Mouse (Mus musculus): ENCODE results near the gene 9330159F19Rik. TPM values are rescaled to one million over a fixed set of nuclear protein-coding genes. Genes with fewer than 3 reads are reported as not detected.

9330159F19Rik gene
- total RNA-seq (2021) (under 1 TPM; 0.11 to 0.31 TPM), polyA plus RNA-seq (2012; rRNA removed) (0.12 and 0.37 TPM in 2 replicates)
- long read RNA-seq, result 0 reads

DNA sequence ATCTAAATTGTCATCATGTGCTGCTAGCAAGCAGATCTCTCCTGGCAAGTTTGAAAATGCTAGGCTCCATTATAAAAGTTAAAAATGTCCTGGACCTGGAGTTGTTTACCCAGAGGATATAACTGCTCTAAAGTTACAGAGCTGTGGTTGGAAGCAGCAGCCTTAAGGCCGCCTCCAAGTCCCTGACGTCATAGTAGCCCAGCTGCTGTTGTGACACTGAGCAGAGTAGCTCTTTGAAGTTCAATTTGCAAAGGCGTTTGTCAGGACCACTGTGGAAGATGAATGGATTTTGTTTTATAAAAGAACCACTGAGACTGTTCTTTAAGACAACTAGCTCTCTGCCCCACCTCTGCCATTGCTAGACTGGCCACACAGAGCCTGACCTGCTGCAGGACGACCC, at the start of gene 9330159F19Rik:
9330159F19Rik (plus strand) TSS at position 154 of the 400 bp plus-strand sequence.
- Histone ChIP-seq H3K27ac (no peak within 1 kb of the TSS), H3K9ac (ENCODE audit: low read depth, low read length) (no peak within 1 kb of the TSS), H3K36me3 (ENCODE audit: control insufficient read depth, insufficient read depth, low read length) (no peaks in the 10 kb centered on the region), H3K79me2 (replicated peaks; ENCODE audit: control insufficient read depth, insufficient read depth, low read length) (no peaks in the 10 kb centered on the region), H3K4me1 (ENCODE audit: control insufficient read depth, insufficient read depth, low read length) (no peaks in the 10 kb centered on the region; the same call in 1 of the 2 replicates), H3K4me3 (no peak within 1 kb of the TSS), H3K27me3 (ENCODE audit: control insufficient read depth, insufficient read depth, low read length) (no peaks in the 10 kb centered on the region)
- 15% methylated on average over 4 of the region's 4 CpGs for WGBS
- DNase-seq, result peak in 1 of 2 experiments; percentile 36
- intact Hi-C loops (cut with DNase I), result no loop called here
- TF ChIP-seq EP300 (IDR thresholded peaks at IDR 0.05; ENCODE audit: insufficient read depth, low read depth, low read length) (no peak), POLR2A (IDR thresholded peaks at IDR 0.05; ENCODE audit: insufficient read depth, low read depth, low read length) (peak; percentile 33; the same call in 1 of the 2 replicates), CTCF (IDR thresholded peaks at IDR 0.05) (no peak)

DNA sequence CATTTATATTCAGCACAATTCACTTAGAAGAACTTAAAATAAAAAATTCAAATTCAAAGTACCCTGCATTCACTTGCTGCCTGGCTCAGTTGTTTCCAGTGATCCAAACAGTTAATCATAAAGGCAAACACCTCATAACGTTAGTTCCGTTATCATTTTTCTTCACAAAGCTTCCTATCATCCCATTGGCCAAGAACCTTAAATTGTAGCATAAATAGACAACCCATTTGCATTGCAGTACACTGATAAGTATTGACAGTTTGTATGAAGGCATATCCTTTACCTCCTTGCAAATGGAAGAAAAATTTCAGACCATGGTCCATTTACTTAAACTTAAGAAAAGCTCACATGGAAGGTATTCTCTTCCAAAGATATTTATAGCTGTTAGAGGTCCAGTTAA, 49.7 kb upstream of the 9330159F19Rik start:
- H3K36me3 ChIP-seq (ENCODE audit: control insufficient read depth, insufficient read depth, low read length), result no peaks in the 10 kb centered on the region
- WGBS, result 63% methylated on average over 2 of the region's 2 CpGs
- TF ChIP-seq EP300 (IDR thresholded peaks at IDR 0.05; ENCODE audit: insufficient read depth, low read depth, low read length) (no peak), POLR2A (IDR thresholded peaks at IDR 0.05; ENCODE audit: insufficient read depth, low read depth, low read length) (no peak), CTCF (IDR thresholded peaks at IDR 0.05) (no peak)
- no peaks in the 10 kb centered on the region for H3K27me3 ChIP-seq (ENCODE audit: control insufficient read depth, insufficient read depth, low read length)
- intact Hi-C loops (cut with DNase I), result no loop called here
- H3K27ac ChIP-seq, result no peak overlapping the region
- H3K79me2 ChIP-seq (replicated peaks; ENCODE audit: control insufficient read depth, insufficient read depth, low read length), result no peaks in the 10 kb centered on the region
- no peak overlapping the region for H3K4me3 ChIP-seq
- DNase-seq, result no peak
- no peak overlapping the region for H3K9ac ChIP-seq (ENCODE audit: low read depth, low read length)
- no peaks in the 10 kb centered on the region for H3K4me1 ChIP-seq (ENCODE audit: control insufficient read depth, insufficient read depth, low read length)

DNA sequence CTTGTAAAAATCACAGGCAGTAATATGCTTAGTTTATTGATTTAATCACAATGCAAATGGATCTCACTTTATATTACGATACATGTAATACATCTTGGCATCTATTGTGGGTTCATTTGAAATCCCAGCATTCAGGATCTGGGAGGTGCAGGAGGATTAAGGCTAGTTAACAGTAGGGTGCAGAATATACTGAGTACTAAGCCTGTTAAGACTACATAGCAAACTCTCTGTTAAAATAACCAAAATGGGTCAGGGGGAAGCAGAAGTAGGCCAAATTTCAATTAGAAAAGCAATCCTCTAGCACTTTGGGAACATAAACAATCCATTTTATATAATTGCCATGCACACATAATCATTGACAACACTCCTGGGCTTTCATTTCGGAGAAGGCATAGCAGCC, 37.6 kb upstream of the 9330159F19Rik start:
- Histone ChIP-seq H3K9ac (ENCODE audit: low read depth, low read length) (no peak overlapping the region), H3K27me3 (ENCODE audit: control insufficient read depth, insufficient read depth, low read length) (no peaks in the 10 kb centered on the region), H3K4me1 (ENCODE audit: control insufficient read depth, insufficient read depth, low read length) (no peaks in the 10 kb centered on the region), H3K4me3 (no peak overlapping the region), H3K27ac (no peak overlapping the region), H3K79me2 (replicated peaks; ENCODE audit: control insufficient read depth, insufficient read depth, low read length) (no peaks in the 10 kb centered on the region), H3K36me3 (ENCODE audit: control insufficient read depth, insufficient read depth, low read length) (no peaks in the 10 kb centered on the region)
- TF ChIP-seq CTCF (IDR thresholded peaks at IDR 0.05) (no peak), EP300 (IDR thresholded peaks at IDR 0.05; ENCODE audit: insufficient read depth, low read depth, low read length) (no peak), POLR2A (IDR thresholded peaks at IDR 0.05; ENCODE audit: insufficient read depth, low read depth, low read length) (no peak)
- intact Hi-C loops (cut with DNase I), result no loop called here
- DNase-seq, result no peak
- WGBS, result 78% methylated on average over 2 of the region's 2 CpGs

DNA sequence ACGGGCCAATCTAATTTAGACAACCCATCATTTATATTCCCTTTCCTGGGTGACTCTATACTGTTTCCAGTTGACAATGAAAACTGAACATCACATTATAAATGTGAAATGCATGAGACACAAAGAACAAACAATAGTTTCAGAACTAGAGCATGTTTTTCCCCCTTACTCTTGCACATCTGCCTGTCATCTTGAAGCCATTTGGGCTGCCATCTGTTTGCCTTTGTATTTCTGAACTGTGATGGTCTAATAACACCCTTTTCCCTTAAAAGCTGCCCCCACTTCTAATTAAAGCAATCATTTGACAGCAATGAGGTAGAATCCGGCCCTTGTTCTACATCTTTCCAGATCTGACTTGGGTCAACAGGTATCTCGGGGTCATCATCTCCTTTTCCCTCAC, 35.8 kb upstream of the 9330159F19Rik start:
- intact Hi-C loops (cut with DNase I), result no loop called here
- no peak for DNase-seq
- Histone ChIP-seq H3K27ac (no peak overlapping the region), H3K4me3 (no peak overlapping the region), H3K9ac (ENCODE audit: low read depth, low read length) (no peak overlapping the region), H3K27me3 (ENCODE audit: control insufficient read depth, insufficient read depth, low read length) (no peaks in the 10 kb centered on the region), H3K79me2 (replicated peaks; ENCODE audit: control insufficient read depth, insufficient read depth, low read length) (no peaks in the 10 kb centered on the region), H3K36me3 (ENCODE audit: control insufficient read depth, insufficient read depth, low read length) (no peaks in the 10 kb centered on the region), H3K4me1 (ENCODE audit: control insufficient read depth, insufficient read depth, low read length) (no peaks in the 10 kb centered on the region)
- no peak for TF ChIP-seq EP300 (IDR thresholded peaks at IDR 0.05; ENCODE audit: insufficient read depth, low read depth, low read length)
- TF ChIP-seq POLR2A (IDR thresholded peaks at IDR 0.05; ENCODE audit: insufficient read depth, low read depth, low read length), result no peak
- no peak for TF ChIP-seq CTCF (IDR thresholded peaks at IDR 0.05)
- 77% methylated on average over 3 of the region's 3 CpGs for WGBS

DNA sequence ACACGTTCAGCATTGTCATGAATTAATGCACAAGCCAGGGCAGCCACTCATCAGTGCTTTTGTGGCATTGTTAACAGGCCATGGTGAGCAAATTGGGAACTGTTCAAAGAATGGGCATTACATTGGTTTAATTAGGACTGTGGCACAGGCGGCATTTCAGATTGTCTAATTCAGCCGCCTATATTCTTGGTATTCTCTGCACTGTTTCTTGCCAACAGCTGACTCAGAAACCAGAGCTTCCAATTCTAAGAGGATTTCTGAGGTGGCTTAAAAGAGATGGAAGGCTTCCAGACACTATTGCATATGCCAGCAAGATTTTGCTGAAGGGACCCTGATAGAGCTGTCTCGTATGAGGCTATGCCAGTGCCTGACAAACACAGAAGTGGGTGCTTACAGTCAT, 34.5 kb upstream of the 9330159F19Rik start:
- TF ChIP-seq POLR2A (IDR thresholded peaks at IDR 0.05; ENCODE audit: insufficient read depth, low read depth, low read length) (no peak), EP300 (IDR thresholded peaks at IDR 0.05; ENCODE audit: insufficient read depth, low read depth, low read length) (no peak), CTCF (IDR thresholded peaks at IDR 0.05) (no peak)
- Histone ChIP-seq H3K4me1 (ENCODE audit: control insufficient read depth, insufficient read depth, low read length) (no peaks in the 10 kb centered on the region), H3K36me3 (ENCODE audit: control insufficient read depth, insufficient read depth, low read length) (no peaks in the 10 kb centered on the region), H3K27ac (no peak overlapping the region), H3K27me3 (ENCODE audit: control insufficient read depth, insufficient read depth, low read length) (no peaks in the 10 kb centered on the region), H3K4me3 (no peak overlapping the region), H3K9ac (ENCODE audit: low read depth, low read length) (no peak overlapping the region), H3K79me2 (replicated peaks; ENCODE audit: control insufficient read depth, insufficient read depth, low read length) (no peaks in the 10 kb centered on the region)
- intact Hi-C loops (cut with DNase I), result no loop called here
- 73% methylated on average over 4 of the region's 4 CpGs for WGBS
- DNase-seq, result no peak

DNA sequence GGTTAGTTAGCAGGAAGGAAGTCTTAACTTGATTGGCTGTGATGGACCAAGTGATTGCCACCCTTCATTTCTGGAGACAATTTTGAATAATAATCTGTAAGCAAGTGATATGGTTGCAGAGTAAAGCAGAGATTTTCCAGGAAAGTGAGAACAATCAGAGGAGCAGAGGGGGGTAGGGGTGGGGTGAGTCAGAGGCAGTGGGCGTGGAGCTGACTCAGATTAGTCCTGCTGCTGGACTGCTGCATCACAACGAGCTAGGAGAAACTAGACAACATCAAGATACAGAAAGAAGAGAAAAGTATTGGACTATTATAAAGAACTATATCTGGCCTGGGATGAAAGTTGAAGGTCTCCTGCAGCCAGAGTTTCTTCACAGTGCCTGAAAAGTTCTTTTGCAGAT, 33.4 kb upstream of the 9330159F19Rik start:
- intact Hi-C loops (cut with DNase I), result no loop called here
- WGBS, result 6% methylated on average over 2 of the region's 2 CpGs
- H3K4me3 ChIP-seq, result no peak overlapping the region

More for the DNA sequence above, 33.4 kb upstream of the 9330159F19Rik start:
- Histone ChIP-seq H3K9ac (ENCODE audit: low read depth, low read length) (no peak overlapping the region), H3K4me1 (ENCODE audit: control insufficient read depth, insufficient read depth, low read length) (no peaks in the 10 kb centered on the region), H3K27me3 (ENCODE audit: control insufficient read depth, insufficient read depth, low read length) (no peaks in the 10 kb centered on the region), H3K79me2 (replicated peaks; ENCODE audit: control insufficient read depth, insufficient read depth, low read length) (no peaks in the 10 kb centered on the region), H3K27ac (no peak overlapping the region), H3K36me3 (ENCODE audit: control insufficient read depth, insufficient read depth, low read length) (no peaks in the 10 kb centered on the region)
- DNase-seq, result no peak
- no peak for TF ChIP-seq CTCF (IDR thresholded peaks at IDR 0.05)
- TF ChIP-seq EP300 (IDR thresholded peaks at IDR 0.05; ENCODE audit: insufficient read depth, low read depth, low read length), result no peak

All from heart, adult 2 months (tissue).